Mouse (Mus musculus): ENCODE data around the gene Tesk1. TPM values are rescaled to one million over a fixed set of nuclear protein-coding genes. Genes with fewer than 3 reads are reported as not detected.

Gene Tesk1
- total RNA-seq, 2 experiments from 2014 or later, result 55.7 to 57.8 TPM

DNA sequence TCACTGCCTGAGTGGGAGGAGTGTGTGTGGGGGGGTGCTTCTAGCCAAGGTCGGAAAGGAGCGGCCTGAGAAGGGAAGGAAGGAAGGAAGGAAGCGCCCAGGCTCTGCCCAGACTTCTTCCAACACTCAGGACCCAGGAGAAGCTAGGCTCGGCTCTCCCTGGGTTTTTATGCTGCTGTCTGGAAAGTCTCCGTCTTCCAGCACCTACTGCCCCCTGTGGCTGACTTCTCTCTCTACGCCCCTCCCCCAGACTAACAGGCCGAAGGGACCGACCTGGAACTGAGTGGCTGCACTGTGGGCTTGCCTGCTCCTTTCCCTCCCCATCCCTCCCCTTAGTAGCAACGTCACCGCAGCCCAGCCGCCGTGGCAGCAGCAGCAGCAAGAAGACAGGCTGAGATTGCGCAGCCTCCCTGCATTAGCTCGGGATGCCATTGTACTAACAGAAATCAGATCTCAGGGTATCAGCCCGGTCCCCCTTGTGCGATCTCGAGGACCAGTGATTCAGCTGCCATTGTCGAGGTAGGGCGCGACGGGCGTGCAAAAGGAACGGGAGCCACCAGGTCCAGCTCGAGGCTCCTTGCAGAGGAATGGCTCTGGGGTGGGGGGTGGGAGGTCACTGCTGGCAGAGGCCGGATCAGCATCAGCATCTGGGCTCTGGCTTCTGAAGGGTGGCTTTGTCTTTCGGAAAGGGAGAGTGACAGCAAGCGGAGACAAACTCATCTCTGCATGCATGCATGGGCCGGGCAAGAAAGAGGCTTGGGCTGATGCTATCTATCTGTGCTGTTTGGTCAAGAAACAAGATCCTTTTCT, 35.4 kb upstream of the Tesk1 start:
- H3K27ac ChIP-seq, result peak overlapping the region; percentile 95
- intact Hi-C loops (cut with DNase I), result loop anchor here (2.0 to 10.0 kb wide), 2 partner anchors 24 to 362 kb away; partner anchors contain the start of gene Fam214b
- peak; percentile 88 for DNase-seq
- H3K4me3 ChIP-seq, result peak overlapping the region; percentile 75
- TF ChIP-seq CTCF (IDR thresholded peaks at IDR 0.05), result peak; percentile 68

DNA sequence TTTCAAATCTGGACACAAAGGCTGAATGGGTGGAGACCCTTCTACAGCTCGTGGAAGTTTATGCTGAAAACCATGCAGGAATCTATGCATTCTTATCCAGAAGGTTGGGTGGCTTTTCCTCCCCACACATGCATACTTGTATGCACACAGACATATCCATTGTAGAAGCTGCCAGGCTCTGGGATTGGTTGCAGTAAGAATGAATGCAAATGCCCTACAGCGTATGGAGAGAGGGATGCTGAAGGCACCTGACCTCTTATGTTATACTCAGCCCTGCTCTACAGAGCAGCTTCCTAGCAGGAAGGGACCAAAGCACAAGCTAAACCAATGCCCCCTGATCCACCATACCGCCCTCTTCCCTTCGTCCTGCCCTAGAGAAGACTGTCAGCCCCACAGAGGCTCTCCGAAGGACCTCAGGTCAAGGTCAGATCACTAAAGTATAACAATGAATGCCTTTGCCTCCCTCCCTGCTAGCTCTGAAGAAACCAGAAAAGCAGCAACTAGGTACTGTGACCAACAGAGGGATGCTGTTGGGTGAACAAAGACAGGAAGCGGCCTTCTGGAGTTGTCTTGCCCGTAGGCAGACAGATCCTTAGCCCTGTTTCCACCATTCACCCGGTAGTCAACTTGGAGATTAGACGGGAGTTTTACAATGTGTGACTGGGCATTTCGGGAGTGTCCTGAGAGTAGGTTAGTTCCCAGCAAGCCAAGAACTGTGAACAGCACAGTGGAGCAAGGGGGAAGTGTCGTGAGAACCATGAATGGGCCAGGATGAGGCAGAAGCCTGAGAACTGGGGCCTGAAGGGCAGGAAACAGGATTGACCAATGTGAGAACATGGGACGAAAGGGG, 34.4 kb upstream of the Tesk1 start:
- Histone ChIP-seq H3K4me3 (peak overlapping the region; percentile 75), H3K27ac (peak overlapping the region; percentile 95)
- intact Hi-C loops (cut with DNase I), result loop anchor here (2.0 to 10.0 kb wide), 2 partner anchors 24 to 362 kb away; partner anchors contain the start of gene Fam214b
- DNase-seq, result peak; percentile 13
- TF ChIP-seq CTCF (IDR thresholded peaks at IDR 0.05), result no peak

DNA sequence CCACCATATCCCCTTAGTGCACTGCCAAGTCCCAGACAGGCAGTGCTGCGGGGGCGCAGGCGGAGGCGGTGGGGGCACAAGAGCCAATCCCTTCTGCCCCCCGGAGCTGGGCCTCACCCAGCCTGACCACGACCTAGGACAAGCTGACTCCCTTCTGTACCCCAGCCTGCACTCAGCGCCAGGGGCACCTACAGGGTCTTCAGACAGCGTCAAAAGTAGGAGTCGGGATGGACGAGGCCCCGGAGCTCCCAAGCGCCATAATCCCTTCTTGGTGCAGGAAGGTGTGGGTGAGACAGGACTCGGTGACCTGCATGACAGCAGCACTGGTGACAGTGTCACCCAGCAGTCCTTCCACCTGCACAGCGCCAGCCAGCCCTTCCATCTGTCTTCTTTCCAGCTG, 27.0 kb upstream of the Tesk1 start:
- intact Hi-C loops (cut with DNase I), result no loop called here
- DNase-seq, result peak; percentile 23
- no peak for TF ChIP-seq CTCF (IDR thresholded peaks at IDR 0.05)
- Histone ChIP-seq H3K27ac (no peak overlapping the region), H3K4me3 (no peak overlapping the region)

DNA sequence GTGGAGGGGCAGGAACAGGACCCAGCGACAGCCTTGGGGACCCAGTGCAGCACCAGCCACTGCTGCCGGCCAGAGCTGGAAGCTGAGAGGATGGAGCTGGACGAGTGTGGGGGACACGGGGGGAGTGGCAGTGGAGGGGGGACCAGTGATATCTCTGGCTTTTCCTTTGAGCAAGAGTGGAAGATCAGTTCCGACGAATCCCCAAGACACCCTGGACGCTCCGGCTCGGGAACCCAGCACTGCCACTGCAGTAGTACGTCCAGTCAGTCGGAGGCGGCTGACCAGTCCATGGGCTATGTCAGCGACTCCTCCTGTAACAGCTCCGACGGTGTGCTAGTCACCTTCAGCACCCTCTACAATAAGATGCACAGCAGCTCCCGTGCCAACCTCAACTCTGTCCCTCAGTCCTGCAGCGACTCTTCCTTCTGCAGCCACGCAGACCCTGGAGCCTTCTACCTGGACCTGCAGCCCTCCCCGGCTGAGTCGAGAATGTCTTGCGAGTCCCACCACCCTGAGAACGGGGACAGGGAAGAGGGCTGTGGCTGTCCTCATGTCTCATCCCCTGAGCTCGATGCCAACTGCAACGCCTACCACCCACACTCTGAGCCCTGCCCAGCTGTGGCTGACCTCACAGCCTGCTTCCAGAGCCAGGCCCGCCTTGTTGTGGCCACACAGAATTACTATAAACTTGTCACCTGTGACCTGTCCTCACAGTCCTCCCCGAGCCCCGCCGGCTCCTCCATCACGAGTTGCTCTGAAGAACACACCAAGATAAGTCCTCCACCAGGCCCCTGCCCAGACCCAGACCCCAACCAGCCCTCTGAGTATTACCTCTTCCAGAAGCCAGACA, 26.3 kb upstream of the Tesk1 start:
- peak; percentile 61 for DNase-seq

DNA sequence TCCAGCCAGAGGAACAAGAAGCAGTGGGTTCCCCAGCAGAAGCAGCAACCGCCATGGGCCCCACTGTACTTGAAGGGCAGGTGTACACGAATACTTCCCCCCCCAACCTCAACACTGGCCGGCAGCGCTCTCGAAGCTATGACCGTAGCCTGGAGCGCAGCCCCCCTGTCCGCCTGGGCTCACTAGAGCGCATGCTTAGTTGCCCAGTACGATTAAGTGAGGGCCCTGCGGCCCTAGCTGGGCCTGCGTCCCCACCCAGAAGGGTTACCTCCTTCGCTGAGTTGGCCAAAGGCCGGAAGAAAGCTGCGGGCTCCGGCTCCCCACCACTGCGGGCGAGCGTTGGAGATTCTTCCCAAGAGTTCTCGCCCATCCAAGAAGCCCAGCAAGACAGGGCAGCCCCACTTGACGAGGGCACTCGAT, 25.7 kb upstream of the Tesk1 start:
- no peak for TF ChIP-seq CTCF (IDR thresholded peaks at IDR 0.05)
- peak; percentile 22 for DNase-seq
- intact Hi-C loops (cut with DNase I), result no loop called here
- H3K27ac ChIP-seq, result peak overlapping the region; percentile 31; the same call in 1 of the 2 replicates
- H3K4me3 ChIP-seq, result no peak overlapping the region

More for the DNA sequence above, 26.3 kb upstream of the Tesk1 start:
- Histone ChIP-seq H3K27ac (peak overlapping the region; percentile 38), H3K4me3 (no peak overlapping the region)
- no peak for TF ChIP-seq CTCF (IDR thresholded peaks at IDR 0.05)
- intact Hi-C loops (cut with DNase I), result no loop called here

DNA sequence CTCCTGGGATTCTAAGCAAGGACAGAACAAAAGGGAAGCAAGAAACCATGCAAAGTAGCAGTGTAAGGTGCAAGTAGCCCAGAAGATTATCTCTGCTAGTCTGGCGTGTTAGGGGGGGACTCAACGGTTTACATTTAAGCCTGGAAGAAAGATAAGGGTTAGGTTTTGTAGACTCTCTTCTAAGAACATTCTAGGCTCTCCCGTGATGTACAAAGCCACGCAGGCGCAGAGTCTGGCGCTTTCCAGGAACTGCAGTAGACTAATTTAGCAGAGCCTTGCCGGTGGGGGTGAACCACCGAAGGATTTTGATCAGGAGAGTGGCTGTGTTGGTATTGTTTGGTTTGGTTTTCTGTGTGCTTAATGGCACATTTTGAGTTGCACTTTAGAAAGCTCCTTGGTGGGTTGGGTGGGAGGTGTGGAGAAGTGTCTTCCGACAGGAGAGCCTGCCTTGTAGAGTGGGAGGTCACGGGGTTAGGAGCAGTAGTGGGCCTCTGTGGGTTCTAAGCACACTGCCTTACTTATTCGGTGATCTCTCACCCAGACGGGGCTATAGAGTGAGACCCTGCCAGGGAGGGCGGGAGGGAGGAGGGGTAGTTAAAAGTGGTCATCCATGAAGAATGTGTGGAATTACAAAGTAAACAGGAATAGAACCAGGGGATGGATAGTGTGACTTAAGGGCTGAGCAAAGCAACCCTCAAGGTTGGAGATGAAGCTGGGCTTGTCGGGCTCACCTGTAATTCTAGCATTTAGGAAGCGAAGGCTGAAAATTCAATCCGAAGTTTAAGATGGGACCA, 24.3 kb upstream of the Tesk1 start:
- no peak for TF ChIP-seq CTCF (IDR thresholded peaks at IDR 0.05)
- peak; percentile 3 for DNase-seq
- intact Hi-C loops (cut with DNase I), result no loop called here
- Histone ChIP-seq H3K27ac (peak overlapping the region; percentile 81), H3K4me3 (peak overlapping the region; percentile 9; the same call in 1 of the 2 replicates)

DNA sequence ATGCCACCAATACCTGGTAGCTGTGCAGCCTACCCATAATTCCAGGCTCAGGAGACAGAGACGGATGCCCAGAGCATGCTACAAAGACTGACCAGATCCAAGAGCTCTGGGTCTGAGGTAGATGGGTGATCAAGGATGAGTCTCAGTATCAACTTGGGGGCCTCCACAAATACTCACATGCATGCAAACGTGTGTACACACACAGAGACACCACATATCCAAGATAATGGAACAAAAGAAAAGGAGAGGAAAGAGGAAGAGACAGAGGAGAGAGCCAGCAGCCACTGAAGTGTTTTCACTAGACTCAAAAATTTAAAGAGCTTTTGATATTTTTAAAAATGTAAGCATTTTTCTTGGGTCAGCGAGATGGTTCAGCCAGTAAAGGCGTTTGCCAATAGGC, 23.3 kb upstream of the Tesk1 start:
- DNase-seq, result peak; percentile 7
- intact Hi-C loops (cut with DNase I), result no loop called here
- H3K27ac ChIP-seq, result peak overlapping the region; percentile 81
- TF ChIP-seq CTCF (IDR thresholded peaks at IDR 0.05), result no peak
- peak overlapping the region; percentile 35 for H3K4me3 ChIP-seq

DNA sequence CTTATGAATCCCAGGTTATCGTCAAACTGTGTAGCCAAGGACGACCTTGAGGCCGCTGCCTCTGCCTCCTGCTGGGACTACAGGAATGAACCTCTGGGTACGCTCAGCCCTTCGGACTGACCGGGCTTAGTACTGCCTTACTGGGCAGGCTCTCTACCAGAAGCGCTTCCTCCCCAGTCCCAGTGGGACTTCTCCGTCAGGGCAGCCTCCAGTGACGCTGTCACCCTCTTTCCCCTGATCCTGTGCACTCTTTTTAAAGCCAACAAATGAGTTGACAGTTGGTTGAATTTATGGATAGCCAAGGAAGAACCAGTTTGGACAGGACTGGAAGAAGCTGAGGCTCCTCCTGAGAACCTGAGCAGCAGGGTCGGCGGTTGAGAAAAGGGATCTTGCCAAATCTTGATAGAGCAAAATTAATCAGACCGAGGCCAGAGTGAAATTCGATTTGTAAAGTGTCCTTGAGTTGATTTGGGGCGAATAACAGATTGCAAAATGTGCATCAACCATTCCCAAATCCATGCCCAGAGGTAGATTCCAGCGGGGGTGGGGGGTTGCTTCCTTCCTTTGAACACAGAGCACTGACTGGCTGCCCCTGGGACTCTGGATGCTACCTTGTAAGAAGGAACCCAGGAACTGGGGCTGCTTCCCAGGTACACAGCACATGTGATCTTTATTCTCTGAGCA, 22.6 kb upstream of the Tesk1 start:
- peak overlapping the region; percentile 81 for H3K27ac ChIP-seq
- peak; percentile 71 for DNase-seq
- intact Hi-C loops (cut with DNase I), result loop anchor here (1.0 kb wide), 1 partner anchor 152 kb away; the partner anchor contains the start of gene Atp8b5
- peak overlapping the region; percentile 35 for H3K4me3 ChIP-seq
- peak; percentile 19; the same call in 1 of the 2 replicates for TF ChIP-seq CTCF (IDR thresholded peaks at IDR 0.05)

DNA sequence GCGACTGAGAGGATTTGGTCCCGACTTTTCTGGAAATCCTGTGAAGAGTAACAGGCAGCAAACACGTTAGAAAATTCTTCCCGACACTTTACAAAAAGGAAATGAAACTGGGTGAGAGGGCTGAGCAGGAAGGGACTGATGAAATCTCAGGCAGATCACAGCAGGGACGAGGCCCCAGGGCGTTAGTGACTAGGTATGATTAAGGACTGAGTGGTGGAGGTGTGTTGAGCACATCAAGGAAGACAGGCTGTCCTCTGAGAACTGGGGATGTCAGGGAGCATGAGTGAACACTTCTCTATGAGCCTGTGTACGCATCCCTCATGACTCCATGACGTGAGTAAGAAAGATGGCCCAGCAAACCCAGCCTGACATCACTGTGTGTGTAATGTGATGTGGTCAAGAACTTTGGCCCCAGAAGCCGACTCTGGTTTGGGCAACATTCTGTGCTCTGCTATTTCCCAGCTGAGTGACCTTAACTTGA, 21.9 kb upstream of the Tesk1 start:
- peak overlapping the region; percentile 81 for H3K27ac ChIP-seq
- no peak for DNase-seq
- intact Hi-C loops (cut with DNase I), result loop anchor here (1.0 to 5.0 kb wide), 3 partner anchors 39 to 373 kb away; partner anchors contain the start of genes Atp8b5, Fam214b and Rusc2

DNA sequence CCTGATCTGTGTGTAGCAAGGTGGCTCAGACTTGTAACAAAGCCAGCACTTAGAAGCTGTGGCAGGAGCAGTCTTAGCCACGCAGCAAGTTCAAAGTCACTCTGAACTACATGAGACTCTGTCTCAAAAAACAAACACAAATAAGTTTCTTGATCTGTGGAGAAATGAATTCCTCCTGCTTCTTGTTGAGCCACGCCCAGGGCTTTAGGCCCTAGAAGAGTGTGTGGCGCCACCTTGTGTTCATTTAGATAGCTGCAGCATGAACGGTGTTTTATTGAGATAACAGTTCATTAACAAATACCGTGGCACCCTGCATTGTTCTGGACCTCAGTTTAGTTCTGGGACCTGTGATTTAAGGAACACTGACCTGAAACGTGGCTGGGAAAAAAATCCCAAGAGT, 21.4 kb upstream of the Tesk1 start:
- Histone ChIP-seq H3K4me3 (peak overlapping the region; percentile 35), H3K27ac (peak overlapping the region; percentile 81)
- no peak; the same call in 1 of the 2 replicates for TF ChIP-seq CTCF (IDR thresholded peaks at IDR 0.05)
- peak; percentile 83 for DNase-seq
- intact Hi-C loops (cut with DNase I), result loop anchor here (1.0 to 5.0 kb wide), 2 partner anchors 39 to 373 kb away; partner anchors contain the start of genes Fam214b and Rusc2

More for the DNA sequence above, 21.9 kb upstream of the Tesk1 start:
- H3K4me3 ChIP-seq, result peak overlapping the region; percentile 35
- no peak for TF ChIP-seq CTCF (IDR thresholded peaks at IDR 0.05)

Measured in gastrocnemius, adult 2 months (tissue).